Mouse (Mus musculus): ENCODE results near the gene Ccdc88a.

The Ccdc88a gene

DNA sequence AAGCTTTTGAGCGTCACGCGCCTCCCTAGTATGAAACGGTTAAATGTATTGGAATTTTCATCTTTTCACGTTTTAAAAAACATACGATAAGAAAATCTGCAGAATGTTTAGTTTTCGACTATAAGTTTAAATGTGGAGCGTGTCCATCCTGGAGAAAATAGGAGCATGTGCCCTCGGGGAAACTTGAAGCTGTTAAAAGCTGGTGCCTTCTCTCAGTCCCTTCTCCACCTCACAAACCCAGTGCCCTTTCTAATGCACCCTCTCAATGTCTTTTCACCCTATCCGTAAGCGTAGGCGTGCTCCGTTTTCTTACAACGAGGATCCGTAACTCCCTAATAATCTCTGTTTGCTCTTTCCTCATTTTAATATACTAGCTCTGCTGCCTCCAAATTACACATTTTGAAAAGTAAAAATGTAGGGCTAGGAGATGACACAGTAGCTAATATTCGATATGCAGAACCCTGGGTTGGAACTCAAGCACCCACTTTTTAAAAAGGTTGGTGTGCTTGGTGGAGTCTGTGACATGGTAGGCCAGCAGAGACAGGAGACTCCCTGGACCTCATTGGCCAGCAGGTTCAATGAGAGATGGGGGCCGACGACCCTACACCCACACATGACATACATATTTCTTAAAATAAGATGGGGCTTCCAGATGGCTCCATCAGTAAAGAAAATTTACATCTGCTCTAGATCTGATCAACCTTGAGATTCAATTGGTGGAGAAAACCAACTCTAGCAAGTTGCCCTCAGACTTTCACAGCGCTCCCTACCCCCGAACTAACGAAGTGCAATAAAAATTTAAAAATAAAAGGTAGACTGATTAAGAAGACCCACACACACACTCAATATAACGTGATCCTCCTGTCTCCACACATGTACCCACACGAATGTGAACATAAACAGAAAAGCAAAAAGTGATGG is 175.3 kb downstream of the Ccdc88a start:
- DNase-seq (ENCODE audit: low spot score in 2 of 2), result no peak

DNA sequence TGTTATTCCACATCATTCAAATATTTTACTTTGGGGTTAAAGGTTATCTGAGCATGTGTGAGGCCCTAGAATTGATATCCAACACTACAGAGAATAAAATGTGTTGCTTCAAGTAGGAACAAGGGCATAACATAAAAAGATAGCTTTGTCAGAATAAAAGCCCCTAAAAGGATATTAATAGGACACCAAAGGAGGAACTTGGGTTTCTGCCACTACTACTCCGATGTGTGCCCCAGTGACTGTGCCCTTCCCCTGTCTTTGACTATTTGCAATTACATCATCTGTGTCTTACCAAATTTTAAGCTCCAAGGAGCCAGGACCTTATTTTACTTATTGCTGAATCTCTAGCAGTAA is 175.9 kb downstream of the Ccdc88a start:
- DNase-seq (ENCODE audit: low spot score in 2 of 2), result no peak
